Mouse (Mus musculus) brain, adult 2 months (tissue): Measurements from ENCODE around the gene Wfdc11.
"Not testable (repeated sequence)": the region's sequence is repeated elsewhere in the genome, so short reads cannot be mapped to it uniquely, and the experiment has no call there.

Experiments used
- DNase-seq: peaks from one replicate; pipeline ENCODE4 v3.0.0; 2011; ENCODE audit warnings: low read depth, low spot score

Wfdc11 gene

GRCm38 (mm10) chr2:164641129-164641528 lies 32.8 kb downstream of the Wfdc11 start:
- DNase-seq: no peak

DNA sequence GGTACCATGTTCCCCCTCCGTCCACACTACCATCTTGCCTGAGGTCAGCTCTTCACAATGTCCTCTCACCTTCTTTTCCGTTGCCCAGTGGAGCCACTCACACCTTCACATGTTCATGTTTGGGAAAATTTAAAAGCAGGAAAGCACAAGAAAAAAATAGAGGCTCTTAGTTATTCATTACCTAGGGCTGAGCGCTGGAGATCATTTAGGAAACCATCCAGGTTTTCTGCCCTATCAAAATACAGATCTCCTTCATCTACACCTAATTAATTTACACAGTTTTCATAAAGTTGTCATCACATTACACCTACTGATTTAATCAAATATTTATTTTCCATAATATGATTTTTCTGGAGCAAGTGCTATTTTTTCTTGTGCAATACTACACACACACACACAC lies 35.2 kb downstream of the Wfdc11 start, which contains the start of gene Wfdc16:
Wfdc16 (minus strand) TSS at position 101 of the 400 bp plus-strand sequence.
- DNase-seq: no peak

DNA sequence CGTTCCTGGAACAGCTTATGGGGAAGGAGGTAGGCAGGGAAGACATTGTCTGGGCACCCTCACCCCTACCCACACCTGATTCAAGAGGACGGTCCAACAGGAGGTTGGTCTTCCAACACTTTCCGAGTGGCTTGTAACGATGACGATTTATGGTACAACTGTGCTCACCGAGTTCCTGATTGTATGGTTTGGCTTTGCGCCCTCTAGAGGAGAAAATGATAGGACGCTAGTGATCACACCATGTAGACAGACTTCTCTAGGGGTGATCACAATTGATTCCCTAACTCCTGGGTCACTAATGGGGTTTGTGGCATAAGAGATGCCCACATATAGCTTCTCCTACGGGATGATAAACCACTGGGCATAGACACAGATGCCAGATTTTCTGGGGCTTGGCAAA lies 38.6 kb downstream of the Wfdc11 start:
- DNase-seq: no peak

DNA sequence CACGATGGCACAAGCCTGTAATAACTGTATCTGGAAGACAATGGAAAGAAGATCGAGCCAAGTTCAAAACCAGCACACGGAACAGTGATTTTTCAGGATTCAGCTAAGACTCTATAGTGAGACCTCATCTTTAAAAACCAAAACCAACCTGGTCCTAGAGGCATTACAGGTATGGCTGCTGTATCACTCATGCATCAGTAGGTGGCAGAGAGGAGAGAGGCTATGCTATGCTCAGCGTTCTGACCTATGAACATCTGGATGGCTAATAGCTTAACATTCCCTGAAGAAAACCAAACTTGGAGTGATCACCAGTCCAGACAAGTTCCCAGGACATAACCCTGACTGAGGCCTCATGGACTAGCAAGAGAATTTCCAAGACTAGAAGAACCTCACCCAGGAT lies 52.1 kb downstream of the Wfdc11 start:
- DNase-seq: no peak

DNA sequence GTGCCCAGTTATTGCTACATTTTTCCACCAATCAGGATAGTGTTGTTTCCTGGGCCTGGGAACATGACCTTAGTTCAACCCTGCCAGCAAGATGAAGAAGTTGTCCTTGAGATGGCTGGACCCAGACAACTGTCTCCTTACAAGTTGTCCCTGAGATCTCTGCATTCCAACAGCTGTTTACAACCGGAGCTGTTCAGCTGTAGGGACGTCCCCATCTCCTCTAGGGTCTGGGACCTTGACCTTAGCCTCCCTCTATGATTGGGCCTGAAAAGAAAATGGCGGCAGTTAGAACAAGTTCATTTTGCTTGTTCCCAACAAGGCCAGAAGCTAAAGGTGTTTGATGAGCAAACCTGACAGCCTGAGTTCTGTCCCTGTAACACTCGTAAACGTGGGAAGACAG lies 54.8 kb downstream of the Wfdc11 start:
- no peak for DNase-seq

DNA sequence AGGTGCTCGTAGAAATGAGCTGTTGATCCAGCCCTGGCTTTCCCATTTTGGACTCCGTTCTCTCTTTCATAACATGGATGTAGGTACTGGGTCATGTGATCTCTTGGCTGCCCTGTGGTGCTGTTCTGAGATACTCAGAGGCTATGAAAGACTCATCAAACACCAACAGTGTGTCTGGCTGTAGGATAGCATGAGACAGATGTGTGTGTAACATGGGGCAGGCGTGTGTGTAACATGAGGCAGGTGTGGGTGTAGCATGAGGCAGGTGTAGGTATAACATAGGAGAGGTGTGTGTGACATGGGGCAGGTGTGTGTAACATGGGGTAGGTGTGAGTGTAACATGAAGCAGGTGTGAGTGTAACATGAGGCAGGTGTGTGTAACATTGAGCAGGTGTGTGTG lies 58.5 kb downstream of the Wfdc11 start:
- no peak for DNase-seq

DNA sequence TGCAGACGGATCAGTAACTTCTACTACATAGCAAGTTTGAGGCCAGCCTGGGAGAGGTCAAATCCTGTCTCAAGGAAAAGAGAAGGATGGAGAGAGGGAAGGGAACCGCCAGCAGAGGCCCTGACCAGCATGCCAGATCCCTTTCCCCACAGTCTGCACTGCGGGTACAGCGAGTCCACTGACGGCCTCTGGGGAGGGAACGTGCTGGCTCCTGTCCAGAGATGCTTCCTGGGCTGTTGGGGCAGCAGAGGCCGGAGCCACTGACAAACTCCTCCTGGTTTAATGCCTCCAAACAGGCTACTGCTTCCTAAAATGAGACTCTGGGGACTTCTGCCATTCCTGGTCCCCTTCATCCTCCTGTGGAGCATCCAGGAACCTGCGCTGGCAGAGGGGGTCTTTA lies 60.4 kb downstream of the Wfdc11 start, which contains the start of the genes Wfdc6b and Wfdc8:
Wfdc6b (plus strand) TSS at position 52 of the 400 bp plus-strand sequence.
Wfdc8 (minus strand) TSS at position 156 of the 400 bp plus-strand sequence.
- DNase-seq: not testable (repeated sequence)
